Comparison of ENCODE assay signal across 18 mouse cellular contexts in genomic region chr2:17970187-17970586, GRCm38 (mm10). TPM values are rescaled to one million over a fixed set of nuclear protein-coding genes. Genes with fewer than 3 reads are reported as not detected.
A peak's percentile ranks its signal among the peaks of the same experiment; 100 is the strongest.
DNase-seq lines count a peak whose midpoint lies in the region; ATAC-seq and TF ChIP-seq lines count a peak whose summit lies in the region.
"Had no signal": no experiment of that assay in that cellular context is flagged by ENCODE, and none has a peak within 500 bp of the region (broad histone marks: within the 10 kb centered on the region; RNA-seq: fewer than 3 reads in every experiment).

No protein-coding gene starts in this region.

- TF ChIP-seq CTCF in CH12.LX (conservative IDR thresholded peaks at IDR 0.05 in 1 of 2, IDR thresholded peaks at IDR 0.05 in 1 of 2; ENCODE audit: low read depth in 2 of 2, low read length in 2 of 2): no peak

- H3K4me1 ChIP-seq in forebrain, embryonic 11.5 days (replicated peaks; ENCODE audit: control insufficient read depth, insufficient read depth, low read length): no peaks in the 10 kb centered on the region
- H3K4me1 ChIP-seq in forebrain, embryonic 14.5 days (ENCODE audit: control insufficient read depth, insufficient read depth, low read length): no peaks in the 10 kb centered on the region
- peaks cover 18% of the 10 kb centered on the region for H3K4me1 ChIP-seq in limb, embryonic 13.5 days
- peaks cover 12% of the 10 kb centered on the region for H3K4me1 ChIP-seq in limb, embryonic 10.5 days
- peaks cover 0 to 7% of the 10 kb centered on the region in 2 experiments; a peak in 1 of 4 replicates for H3K4me1 ChIP-seq in CH12.LX (ENCODE audit: control insufficient read depth in 1 of 2, insufficient read depth in 2 of 2)
- H3K4me1 ChIP-seq in embryonic facial prominence, embryonic 11.5 days (ENCODE audit: control insufficient read depth, insufficient read depth, low read length): no peaks in the 10 kb centered on the region
- H3K4me1 ChIP-seq: liver, embryonic 13.5 days; megakaryocyte, embryonic 14.5 days had no signal

- no peak overlapping the region for H3K4me3 ChIP-seq in forebrain, embryonic 11.5 days (ENCODE audit: low read depth, low read length)
- H3K4me3 ChIP-seq in forebrain, embryonic 14.5 days (ENCODE audit: low read depth, low read length): no peak overlapping the region
- no peak overlapping the region for H3K4me3 ChIP-seq in limb, embryonic 13.5 days
- H3K4me3 ChIP-seq in limb, embryonic 10.5 days: no peak overlapping the region
- no peak overlapping the region for H3K4me3 ChIP-seq in CH12.LX (replicated peaks in 1 of 3; ENCODE audit: low read depth in 2 of 3, low read length in 2 of 3, poor library complexity in 1 of 3)
- no peak overlapping the region for H3K4me3 ChIP-seq in embryonic facial prominence, embryonic 11.5 days (ENCODE audit: low read depth, low read length)
- H3K4me3 ChIP-seq: embryonic facial prominence, embryonic 12.5 days; liver, embryonic 13.5 days; megakaryocyte, embryonic 14.5 days had no signal

- H3K36me3 ChIP-seq in forebrain, embryonic 11.5 days (ENCODE audit: control insufficient read depth, insufficient read depth, low read length): no peaks in the 10 kb centered on the region
- no peaks in the 10 kb centered on the region for H3K36me3 ChIP-seq in forebrain, embryonic 14.5 days (ENCODE audit: control insufficient read depth, insufficient read depth, low read length)
- H3K36me3 ChIP-seq in limb, embryonic 13.5 days: no peaks in the 10 kb centered on the region
- H3K36me3 ChIP-seq in limb, embryonic 10.5 days: no peaks in the 10 kb centered on the region
- no peaks in the 10 kb centered on the region for H3K36me3 ChIP-seq in CH12.LX (replicated peaks in 1 of 2; ENCODE audit: control insufficient read depth in 1 of 2, insufficient read depth in 1 of 2, low read length in 1 of 2)
- no peaks in the 10 kb centered on the region for H3K36me3 ChIP-seq in embryonic facial prominence, embryonic 11.5 days (replicated peaks; ENCODE audit: control insufficient read depth, insufficient read depth, low read depth, low read length)
- H3K36me3 ChIP-seq: embryonic facial prominence, embryonic 12.5 days; liver, embryonic 13.5 days had no signal

- peak; percentile 49; the same call in 1 of the 2 replicates for ATAC-seq in forebrain, embryonic 11.5 days (replicated peaks; ENCODE audit: low FRiP score)
- no peak for ATAC-seq in forebrain, embryonic 14.5 days
- ATAC-seq in limb, embryonic 13.5 days (ENCODE audit: low FRiP score, low read depth): peak; percentile 70; the same call in 1 of the 2 replicates
- no peak; the same call in 1 of the 2 replicates for ATAC-seq in embryonic facial prominence, embryonic 11.5 days (replicated peaks; ENCODE audit: insufficient number of reproducible peaks, low FRiP score, low TSS enrichment, low read depth)

- no peaks in the 10 kb centered on the region for H3K27me3 ChIP-seq in forebrain, embryonic 11.5 days (ENCODE audit: control insufficient read depth, insufficient read depth, low read length)
- H3K27me3 ChIP-seq in forebrain, embryonic 14.5 days (replicated peaks; ENCODE audit: control insufficient read depth, insufficient read depth, low read length): no peaks in the 10 kb centered on the region
- H3K27me3 ChIP-seq in limb, embryonic 13.5 days: no peaks in the 10 kb centered on the region
- H3K27me3 ChIP-seq in limb, embryonic 10.5 days (ENCODE audit: low read depth, poor library complexity, severe bottlenecking): no peaks in the 10 kb centered on the region
- H3K27me3 ChIP-seq in CH12.LX (replicated peaks): no peaks in the 10 kb centered on the region
- no peaks in the 10 kb centered on the region for H3K27me3 ChIP-seq in embryonic facial prominence, embryonic 11.5 days (ENCODE audit: control insufficient read depth, insufficient read depth, low read length)
- H3K27me3 ChIP-seq: embryonic facial prominence, embryonic 12.5 days; liver, embryonic 13.5 days had no signal

- dilution Hi-C loops in CH12.LX (cut with MboI; ENCODE audit: extremely low pct_ligation_motif_present, extremely low pct_unique_long_range_greater_than_20kb, low sequenced_read_pairs): no loop called here

- no peak overlapping the region for H3K9ac ChIP-seq in forebrain, embryonic 11.5 days (ENCODE audit: low read length)
- no peak overlapping the region for H3K9ac ChIP-seq in forebrain, embryonic 14.5 days (ENCODE audit: low read length)
- H3K9ac ChIP-seq in limb, embryonic 13.5 days: no peak overlapping the region
- no peak overlapping the region for H3K9ac ChIP-seq in CH12.LX (ENCODE audit: insufficient read depth, low read depth)
- H3K9ac ChIP-seq in embryonic facial prominence, embryonic 11.5 days (replicated peaks; ENCODE audit: low read length): no peak overlapping the region
- H3K9ac ChIP-seq: embryonic facial prominence, embryonic 12.5 days; liver, embryonic 13.5 days had no signal

- H3K4me2 ChIP-seq in forebrain, embryonic 11.5 days (ENCODE audit: low read depth, low read length, severe bottlenecking): no peak overlapping the region
- H3K4me2 ChIP-seq in forebrain, embryonic 14.5 days (ENCODE audit: low read length): no peak overlapping the region
- no peak overlapping the region for H3K4me2 ChIP-seq in limb, embryonic 13.5 days (replicated peaks)
- no peak overlapping the region for H3K4me2 ChIP-seq in CH12.LX (ENCODE audit: insufficient read depth, low read depth, poor library complexity, severe bottlenecking)
- H3K4me2 ChIP-seq in embryonic facial prominence, embryonic 11.5 days (ENCODE audit: low read depth, low read length): no peak overlapping the region
- H3K4me2 ChIP-seq: embryonic facial prominence, embryonic 12.5 days; liver, embryonic 13.5 days had no signal

- in situ Hi-C loops in CH12.LX (cut with MboI; ENCODE audit: low pct_ligation_motif_present, low pct_unique_long_range_greater_than_20kb, low sequenced_read_pairs): no loop called here

- no peaks in the 10 kb centered on the region for H3K79me2 ChIP-seq in CH12.LX (replicated peaks; ENCODE audit: control insufficient read depth, extremely low read depth, insufficient read depth, poor library complexity, severe bottlenecking)

- no peaks in the 10 kb centered on the region for H3K9me3 ChIP-seq in forebrain, embryonic 11.5 days (ENCODE audit: control insufficient read depth, low read length)
- no peaks in the 10 kb centered on the region for H3K9me3 ChIP-seq in forebrain, embryonic 14.5 days (replicated peaks; ENCODE audit: control insufficient read depth, low read length)
- no peaks in the 10 kb centered on the region for H3K9me3 ChIP-seq in limb, embryonic 13.5 days
- H3K9me3 ChIP-seq in limb, embryonic 10.5 days (replicated peaks): no peaks in the 10 kb centered on the region
- H3K9me3 ChIP-seq in CH12.LX (replicated peaks; ENCODE audit: low read length): no peaks in the 10 kb centered on the region
- no peaks in the 10 kb centered on the region for H3K9me3 ChIP-seq in embryonic facial prominence, embryonic 11.5 days (replicated peaks; ENCODE audit: control insufficient read depth, low read length)
- H3K9me3 ChIP-seq: embryonic facial prominence, embryonic 12.5 days; liver, embryonic 13.5 days; megakaryocyte, embryonic 14.5 days had no signal

- no peak for TF ChIP-seq RAD21 in CH12.LX (IDR thresholded peaks at IDR 0.05; ENCODE audit: low read depth, low read length)

- intact Hi-C loops in left cerebral cortex, postnatal 4 days (cut with DNase I): no loop called here

- H3K27ac ChIP-seq in forebrain, embryonic 11.5 days (ENCODE audit: low read depth, low read length): no peak overlapping the region
- H3K27ac ChIP-seq in forebrain, embryonic 14.5 days (ENCODE audit: low read depth, low read length): no peak overlapping the region
- no peak overlapping the region for H3K27ac ChIP-seq in limb, embryonic 13.5 days
- no peak overlapping the region for H3K27ac ChIP-seq in limb, embryonic 10.5 days
- no peak overlapping the region for H3K27ac ChIP-seq in CH12.LX (ENCODE audit: insufficient read depth, low read depth)
- H3K27ac ChIP-seq in embryonic facial prominence, embryonic 11.5 days (replicated peaks; ENCODE audit: low read depth, low read length): no peak overlapping the region
- H3K27ac ChIP-seq: embryonic facial prominence, embryonic 12.5 days; liver, embryonic 13.5 days had no signal

- no peak for TF ChIP-seq POLR2A in CH12.LX (IDR thresholded peaks at IDR 0.05; ENCODE audit: low read depth, low read length)

- no peak for TF ChIP-seq EP300 in CH12.LX (IDR thresholded peaks at IDR 0.05; ENCODE audit: low read length)

- DNase-seq in forebrain, embryonic 11.5 days (ENCODE audit: low spot score): no peak
- no peak for DNase-seq in forebrain, embryonic 14.5 days (ENCODE audit: low spot score)
- no peak for DNase-seq in limb, embryonic 10.5 days (ENCODE audit: low spot score)
- DNase-seq in CH12.LX (ENCODE audit: extremely low read depth): peak; percentile 34
- peak; percentile 12 for DNase-seq in embryonic facial prominence, embryonic 11.5 days (ENCODE audit: low spot score)
- DNase-seq in left cerebral cortex, postnatal 4 days: no peak
- DNase-seq in adrenal gland, postnatal 4 days (ENCODE audit: low spot score in 2 of 2): no peak
- DNase-seq: adrenal gland, postnatal 36 days; cerebellum, adult 11-12 months; heart, postnatal 14 days; kidney, adult 8-10 months; liver, embryonic 13.5 days; right cerebral cortex, postnatal 14 days; thymus, postnatal 14 days had no signal

TF ChIP-seq in CH12.LX, 34 proteins besides CTCF, POLR2A, EP300 and RAD21:
- TF ChIP-seq MAFK (IDR thresholded peaks at IDR 0.05; ENCODE audit: insufficient replicate concordance, low read length): no peak
- no peak for TF ChIP-seq MAX (IDR thresholded peaks at IDR 0.05; ENCODE audit: low read length)
- no peak for TF ChIP-seq BHLHE40 (IDR thresholded peaks at IDR 0.05; ENCODE audit: low read depth, low read length)
- no peak for TF ChIP-seq KAT2A (IDR thresholded peaks at IDR 0.05; ENCODE audit: insufficient replicate concordance, low read length)
- TF ChIP-seq JUN (IDR thresholded peaks at IDR 0.05; ENCODE audit: insufficient read depth, low read depth, low read length): no peak
- TF ChIP-seq PAX5 (IDR thresholded peaks at IDR 0.05; ENCODE audit: low read length): no peak
- TF ChIP-seq NELFE (IDR thresholded peaks at IDR 0.05; ENCODE audit: low read depth, low read length): no peak
- no peak for TF ChIP-seq CHD1 (IDR thresholded peaks at IDR 0.05; ENCODE audit: low read depth, low read length)

RNA-seq across cellular contexts. Expression of gene H2al2a, which starts 26.6 kb away (rescaled TPM):
- polyA plus RNA-seq in forebrain, embryonic 11.5 days (2014; fragmentation: Nextera tagmentation; extraction: Ambion mirVana): not detected in 2 replicates
- not detected in 2 replicates for polyA plus RNA-seq in forebrain, embryonic 14.5 days (2014; fragmentation: Nextera tagmentation; extraction: Ambion mirVana)
- not detected in 2 replicates for polyA plus RNA-seq in limb, embryonic 13.5 days (2015; fragmentation: Nextera tagmentation; extraction: Ambion mirVana)
- polyA plus RNA-seq in limb, embryonic 10.5 days (2016; fragmentation: Nextera tagmentation; extraction: Ambion mirVana): not detected in 2 replicates
- total RNA-seq in CH12.LX (2012; rRNA removed) (not detected in 2 replicates), CH12.LX (2014; rRNA removed) (not detected in 2 replicates)
- polyA plus RNA-seq in CH12.LX (2012; ENCODE audit: insufficient read length, low read depth): not detected in 2 replicates
- not detected in 2 replicates for polyA plus RNA-seq in embryonic facial prominence, embryonic 11.5 days (2014; fragmentation: Nextera tagmentation; extraction: Ambion mirVana)
- total RNA-seq in left cerebral cortex, postnatal 4 days (2021): not detected
- total RNA-seq in adrenal gland, postnatal 4 days (2021): not detected
- total RNA-seq: adrenal gland, postnatal 36 days; heart, postnatal 14 days; left cerebral cortex, postnatal 14 days had no signal
- polyA plus RNA-seq: embryonic facial prominence, embryonic 12.5 days; liver, embryonic 13.5 days had no signal

Comparison
In these comparisons a context has a peak if more than half of its experiments do, and no peak if none do; other contexts are left out.
1. ATAC-seq: peak in forebrain, embryonic 11.5 days (single experiment) and limb, embryonic 13.5 days (single experiment); none in forebrain, embryonic 14.5 days (single experiment) and embryonic facial prominence, embryonic 11.5 days (single experiment).
2. DNase-seq: peak in CH12.LX (single experiment) and embryonic facial prominence, embryonic 11.5 days (single experiment); none in forebrain, embryonic 11.5 days (single experiment), forebrain, embryonic 14.5 days (single experiment), limb, embryonic 10.5 days (single experiment), left cerebral cortex, postnatal 4 days (single experiment) and adrenal gland, postnatal 4 days (0 of 2).